Mouse (Mus musculus): ENCODE results near the gene Vmn2r43.
"Not testable (repeated sequence)": the region's sequence is repeated elsewhere in the genome, so short reads cannot be mapped to it uniquely, and the experiment has no call there.

Gene Vmn2r43

DNA sequence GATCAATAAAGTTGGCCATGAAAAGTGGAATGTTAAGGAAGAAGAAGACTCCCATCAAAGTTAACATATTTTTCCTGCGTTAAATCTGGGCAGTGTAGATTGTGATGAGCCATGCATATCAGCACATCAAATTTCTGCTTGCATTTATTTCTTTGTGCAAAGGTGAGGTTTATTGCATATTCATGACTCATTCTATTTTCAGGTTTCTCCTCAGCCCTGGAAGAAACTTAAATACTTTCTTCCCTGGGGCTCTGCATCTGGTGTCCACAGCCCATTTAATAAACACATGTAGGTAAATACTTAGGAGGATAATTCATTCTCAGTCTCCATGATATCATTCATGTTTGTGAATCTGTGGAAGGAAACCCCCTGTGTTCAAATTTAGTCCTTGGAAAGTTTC, at the start of gene Vmn2r43:
Vmn2r43 (minus strand) TSS at position 101 of the 400 bp plus-strand sequence.
- DNase-seq: not testable (repeated sequence)

GRCm38 (mm10) chr7:8200220-8200619, 60.2 kb downstream of the Vmn2r43 start, which contains the start of gene Vmn2r42:
Vmn2r42 (minus strand) TSS chr7:8200320.
- DNase-seq: not testable (repeated sequence)
